Mouse (Mus musculus): ENCODE measurements at regions not wholly inside any gene's neighbourhood (a gene's known extent, or its start where the extent isn't known, plus 50 kb on each side); places are given as distances from the start of the nearest gene placed in this dataset.

DNA sequence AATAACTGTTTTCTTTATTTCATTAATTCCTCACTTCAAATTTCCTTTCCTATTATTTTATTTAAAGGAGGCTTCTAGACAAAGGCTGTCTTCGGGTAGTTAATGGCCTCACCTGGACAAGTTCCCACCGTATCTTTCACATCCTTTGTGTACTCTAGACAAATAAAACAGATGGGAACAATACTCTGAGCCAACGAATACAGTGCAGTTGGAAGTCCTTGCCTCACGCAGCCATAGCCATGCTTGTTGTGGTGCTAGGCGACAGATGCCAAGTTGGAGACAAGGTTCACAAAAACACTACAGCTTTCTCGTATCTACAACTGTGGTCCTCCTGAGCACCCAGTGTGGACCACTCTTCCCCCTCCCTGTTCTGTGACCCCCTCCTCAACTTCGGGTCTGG, 136.6 kb upstream of the Marcks start:
- Histone ChIP-seq H3K4me3 (ENCODE audit: control insufficient read depth in 1 of 2, insufficient read depth in 1 of 2, low read depth in 2 of 2, low read length in 2 of 2) (no peak overlapping the region), H3K27ac (ENCODE audit: control insufficient read depth, low read depth, low read length) (no peak overlapping the region)
- TF ChIP-seq ZNF384 (IDR thresholded peaks at IDR 0.05; ENCODE audit: low read depth, low read length), result no peak
- no peak for TF ChIP-seq USF1 (IDR thresholded peaks at IDR 0.05; ENCODE audit: low read depth, low read length)
- TF ChIP-seq USF2 (IDR thresholded peaks at IDR 0.05; ENCODE audit: borderline replicate concordance in 1 of 2, insufficient read depth in 1 of 2, low read depth in 1 of 2, low read length in 2 of 2), result no peak
- no peak for TF ChIP-seq GATA1 (IDR thresholded peaks at IDR 0.05; ENCODE audit: low read depth, low read length)
- no peak for TF ChIP-seq TBP (IDR thresholded peaks at IDR 0.05; ENCODE audit: low read depth, low read length)
- TF ChIP-seq SMC3 (IDR thresholded peaks at IDR 0.05; ENCODE audit: low read depth, low read length), result no peak
- TF ChIP-seq POLR2AphosphoS5 (IDR thresholded peaks at IDR 0.05; ENCODE audit: borderline replicate concordance, low read depth, low read length), result no peak
- no peak for TF ChIP-seq NRF1 (IDR thresholded peaks at IDR 0.05; ENCODE audit: insufficient read depth, low read depth, low read length, poor library complexity, severe bottlenecking)
- no peak for TF ChIP-seq E2F4 (IDR thresholded peaks at IDR 0.05; ENCODE audit: borderline replicate concordance, low read depth, low read length)
- no peak for TF ChIP-seq ZKSCAN1 (IDR thresholded peaks at IDR 0.05; ENCODE audit: low read depth, low read length)
- TF ChIP-seq TCF12 (IDR thresholded peaks at IDR 0.05; ENCODE audit: low read depth, low read length), result no peak
- TF ChIP-seq TAL1 (IDR thresholded peaks at IDR 0.05; ENCODE audit: low read length), result no peak
- no peak for TF ChIP-seq BHLHE40 (IDR thresholded peaks at IDR 0.05; ENCODE audit: borderline replicate concordance, low read depth, low read length)
- no peak for TF ChIP-seq ETS1 (IDR thresholded peaks at IDR 0.05; ENCODE audit: low read depth, low read length)
- no peak for TF ChIP-seq SIN3A (IDR thresholded peaks at IDR 0.05; ENCODE audit: low read length)
- TF ChIP-seq MAZ (IDR thresholded peaks at IDR 0.05; ENCODE audit: low read depth, low read length), result no peak
- no peak for TF ChIP-seq JUND (IDR thresholded peaks at IDR 0.05; ENCODE audit: low read depth, low read length)
- TF ChIP-seq RCOR1 (IDR thresholded peaks at IDR 0.05; ENCODE audit: low read depth, low read length), result no peak
- TF ChIP-seq CHD2 (IDR thresholded peaks at IDR 0.05; ENCODE audit: low read length), result no peak
- TF ChIP-seq ELF1 (IDR thresholded peaks at IDR 0.05; ENCODE audit: low read depth, low read length), result no peak

DNA sequence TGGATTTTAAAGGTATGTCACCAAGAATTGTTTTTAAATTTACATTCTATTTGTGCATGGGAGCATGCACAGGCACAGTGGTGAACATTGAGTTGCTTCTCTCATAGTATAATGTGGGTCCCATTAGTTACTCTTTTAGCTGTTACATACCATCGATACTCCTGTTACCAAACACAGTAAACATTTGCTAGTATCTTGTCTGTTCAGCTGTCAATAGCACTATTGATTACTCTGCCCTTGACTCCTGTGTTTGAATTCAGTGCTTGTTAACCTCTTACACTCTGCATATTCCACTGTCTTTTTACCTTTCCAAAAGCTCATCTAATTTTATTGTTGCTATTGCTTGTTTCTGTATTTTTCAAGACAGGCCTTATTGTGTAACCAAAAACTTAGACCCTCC, 133.2 kb upstream of the Marcks start:
- Histone ChIP-seq H3K27ac (ENCODE audit: control insufficient read depth, low read depth, low read length) (no peak overlapping the region), H3K27me3 (ENCODE audit: control insufficient read depth in 1 of 2, insufficient read depth in 2 of 2, low read length in 2 of 2) (no peaks in the 10 kb centered on the region), H3K4me3 (ENCODE audit: control insufficient read depth in 1 of 2, insufficient read depth in 1 of 2, low read depth in 2 of 2, low read length in 2 of 2) (no peak overlapping the region), H3K36me3 (ENCODE audit: control insufficient read depth in 1 of 2, insufficient read depth in 2 of 2, low read length in 2 of 2) (no peaks in the 10 kb centered on the region), H3K9ac (ENCODE audit: control insufficient read depth, low read depth, low read length, poor library complexity, severe bottlenecking) (no peak overlapping the region), H3K79me2 (ENCODE audit: control insufficient read depth, insufficient read depth, low read length, poor library complexity) (no peaks in the 10 kb centered on the region), H3K9me3 (replicated peaks; ENCODE audit: insufficient read depth, low read length) (no peaks in the 10 kb centered on the region), H3K4me1 (ENCODE audit: control insufficient read depth in 1 of 2, insufficient read depth in 2 of 2, low read length in 2 of 2) (no peaks in the 10 kb centered on the region)
- no peak for DNase-seq (ENCODE audit: low read depth, low spot score)
- TF ChIP-seq RCOR1 (IDR thresholded peaks at IDR 0.05; ENCODE audit: low read depth, low read length), result no peak
- no peak for TF ChIP-seq POLR2AphosphoS2 (IDR thresholded peaks at IDR 0.05; ENCODE audit: low read length)
- no peak for TF ChIP-seq ZNF384 (IDR thresholded peaks at IDR 0.05; ENCODE audit: low read depth, low read length)
- no peak for TF ChIP-seq GATA1 (IDR thresholded peaks at IDR 0.05; ENCODE audit: low read depth, low read length)
- TF ChIP-seq EP300 (IDR thresholded peaks at IDR 0.05; ENCODE audit: low read depth in 1 of 2, low read length in 2 of 2), result no peak
- no peak for TF ChIP-seq MAX (IDR thresholded peaks at IDR 0.05; ENCODE audit: low read length)
- TF ChIP-seq MAFK (IDR thresholded peaks at IDR 0.05; ENCODE audit: borderline replicate concordance, low read depth, low read length), result no peak
- TF ChIP-seq CHD2 (IDR thresholded peaks at IDR 0.05; ENCODE audit: low read length), result no peak
- TF ChIP-seq MEF2A (IDR thresholded peaks at IDR 0.05; ENCODE audit: extremely low read depth, insufficient replicate concordance, low read depth, low read length, poor library complexity, severe bottlenecking), result no peak
- no peak for TF ChIP-seq CHD1 (IDR thresholded peaks at IDR 0.05; ENCODE audit: low read depth, low read length)

More for the DNA sequence above, 136.6 kb upstream of the Marcks start:
- Histone ChIP-seq H3K4me1 (ENCODE audit: control insufficient read depth in 1 of 2, insufficient read depth in 2 of 2, low read length in 2 of 2) (no peaks in the 10 kb centered on the region), H3K79me2 (ENCODE audit: control insufficient read depth, insufficient read depth, low read length, poor library complexity) (no peaks in the 10 kb centered on the region), H3K9me3 (replicated peaks; ENCODE audit: insufficient read depth, low read length) (no peaks in the 10 kb centered on the region), H3K36me3 (ENCODE audit: control insufficient read depth in 1 of 2, insufficient read depth in 2 of 2, low read length in 2 of 2) (no peaks in the 10 kb centered on the region), H3K9ac (ENCODE audit: control insufficient read depth, low read depth, low read length, poor library complexity, severe bottlenecking) (no peak overlapping the region), H3K27me3 (ENCODE audit: control insufficient read depth in 1 of 2, insufficient read depth in 2 of 2, low read length in 2 of 2) (no peaks in the 10 kb centered on the region)
- DNase-seq (ENCODE audit: low read depth, low spot score), result no peak
